Mouse (Mus musculus): Measurements from ENCODE around the gene Bsx.

Gene Bsx

GRCm38 (mm10) chr9:40892456-40892855 lies 18.5 kb downstream of the Bsx start:
- DNase-seq (ENCODE audit: low read depth) = no peak

GRCm38 (mm10) chr9:40907413-40907812 lies 33.5 kb downstream of the Bsx start:
- no peak for DNase-seq (ENCODE audit: low read depth)

GRCm38 (mm10) chr9:40908411-40908810 lies 34.5 kb downstream of the Bsx start:
- DNase-seq (ENCODE audit: low read depth) = no peak

- no peak for DNase-seq (ENCODE audit: low read depth)
Measured at GRCm38 (mm10) chr9:40908915-40909314, 35.0 kb downstream of the Bsx start.

GRCm38 (mm10) chr9:40917871-40918613 lies 44.1 kb downstream of the Bsx start:
- DNase-seq (ENCODE audit: low read depth) = no peak

- no peak for DNase-seq (ENCODE audit: low read depth)
Measured at GRCm38 (mm10) chr9:40927351-40927980, 53.5 kb downstream of the Bsx start.

Data from naive thymus-derived CD4-positive, alpha-beta T cell, adult 2 months (primary cell).